Mouse (Mus musculus): Measurements from ENCODE around the gene Wwox. TPM values are rescaled to one million over a fixed set of nuclear protein-coding genes. Genes with fewer than 3 reads are reported as not detected.
A peak's percentile ranks its signal among the peaks of the same experiment; 100 is the strongest.

The Wwox gene
- polyA plus RNA-seq, 1 experiment from 2014 or later, result 13.8 TPM

GRCm38 (mm10) chr8:114568531-114569166, 129.2 kb downstream of the Wwox start:
- Histone ChIP-seq H3K4me3 (ENCODE audit: low read depth, low read length) (no peak overlapping the region), H3K9ac (replicated peaks; ENCODE audit: low read depth, low read length) (no peak overlapping the region), H3K4me1 (ENCODE audit: control insufficient read depth, insufficient read depth, low read length) (no peaks in the 10 kb centered on the region), H3K27ac (ENCODE audit: low read depth, low read length) (no peak overlapping the region), H3K9me3 (ENCODE audit: control insufficient read depth, low read length) (no peaks in the 10 kb centered on the region), H3K27me3 (ENCODE audit: control insufficient read depth, insufficient read depth, low read length) (no peaks in the 10 kb centered on the region), H3K4me2 (ENCODE audit: low read depth, low read length) (no peak overlapping the region), H3K36me3 (ENCODE audit: control insufficient read depth, insufficient read depth, low read length) (no peaks in the 10 kb centered on the region)
- 83% methylated on average over 16 of the region's 16 CpGs for WGBS
- no peak for ATAC-seq (ENCODE audit: low read depth)

GRCm38 (mm10) chr8:114573014-114573746, 133.7 kb downstream of the Wwox start:
- Histone ChIP-seq H3K27me3 (ENCODE audit: control insufficient read depth, insufficient read depth, low read length) (no peaks in the 10 kb centered on the region), H3K36me3 (ENCODE audit: control insufficient read depth, insufficient read depth, low read length) (no peaks in the 10 kb centered on the region), H3K27ac (ENCODE audit: low read depth, low read length) (no peak overlapping the region), H3K9me3 (ENCODE audit: control insufficient read depth, low read length) (no peaks in the 10 kb centered on the region), H3K4me2 (ENCODE audit: low read depth, low read length) (no peak overlapping the region), H3K9ac (replicated peaks; ENCODE audit: low read depth, low read length) (no peak overlapping the region), H3K4me3 (ENCODE audit: low read depth, low read length) (no peak overlapping the region), H3K4me1 (ENCODE audit: control insufficient read depth, insufficient read depth, low read length) (no peaks in the 10 kb centered on the region)
- 74% methylated on average over 4 of the region's 4 CpGs for WGBS
- ATAC-seq (ENCODE audit: low read depth), result no peak

GRCm38 (mm10) chr8:114573747-114574093, 134.3 kb downstream of the Wwox start:
- WGBS, result 77% methylated on average over 8 of the region's 8 CpGs
- Histone ChIP-seq H3K27me3 (ENCODE audit: control insufficient read depth, insufficient read depth, low read length) (no peaks in the 10 kb centered on the region), H3K4me1 (ENCODE audit: control insufficient read depth, insufficient read depth, low read length) (no peaks in the 10 kb centered on the region), H3K27ac (ENCODE audit: low read depth, low read length) (no peak overlapping the region), H3K9me3 (ENCODE audit: control insufficient read depth, low read length) (no peaks in the 10 kb centered on the region), H3K36me3 (ENCODE audit: control insufficient read depth, insufficient read depth, low read length) (no peaks in the 10 kb centered on the region), H3K4me2 (ENCODE audit: low read depth, low read length) (no peak overlapping the region), H3K9ac (replicated peaks; ENCODE audit: low read depth, low read length) (no peak overlapping the region), H3K4me3 (ENCODE audit: low read depth, low read length) (no peak overlapping the region)
- ATAC-seq (ENCODE audit: low read depth), result no peak

GRCm38 (mm10) chr8:114579292-114579691, 139.8 kb downstream of the Wwox start:
- 68% methylated on average over 10 of the region's 10 CpGs for WGBS
- H3K27me3 ChIP-seq (ENCODE audit: control insufficient read depth, insufficient read depth, low read length), result no peaks in the 10 kb centered on the region
- no peak for ATAC-seq (ENCODE audit: low read depth)
- H3K9me3 ChIP-seq (ENCODE audit: control insufficient read depth, low read length), result no peaks in the 10 kb centered on the region
- no peak overlapping the region for H3K4me3 ChIP-seq (ENCODE audit: low read depth, low read length)
- H3K27ac ChIP-seq (ENCODE audit: low read depth, low read length), result no peak overlapping the region
- no peaks in the 10 kb centered on the region for H3K4me1 ChIP-seq (ENCODE audit: control insufficient read depth, insufficient read depth, low read length)
- H3K9ac ChIP-seq (replicated peaks; ENCODE audit: low read depth, low read length), result no peak overlapping the region
- H3K36me3 ChIP-seq (ENCODE audit: control insufficient read depth, insufficient read depth, low read length), result no peaks in the 10 kb centered on the region
- no peak overlapping the region for H3K4me2 ChIP-seq (ENCODE audit: low read depth, low read length)

- Histone ChIP-seq H3K4me3 (ENCODE audit: low read depth, low read length) (no peak overlapping the region), H3K36me3 (ENCODE audit: control insufficient read depth, insufficient read depth, low read length) (no peaks in the 10 kb centered on the region), H3K27ac (ENCODE audit: low read depth, low read length) (no peak overlapping the region), H3K9me3 (ENCODE audit: control insufficient read depth, low read length) (no peaks in the 10 kb centered on the region), H3K4me1 (ENCODE audit: control insufficient read depth, insufficient read depth, low read length) (no peaks in the 10 kb centered on the region), H3K27me3 (ENCODE audit: control insufficient read depth, insufficient read depth, low read length) (no peaks in the 10 kb centered on the region), H3K4me2 (ENCODE audit: low read depth, low read length) (no peak overlapping the region), H3K9ac (replicated peaks; ENCODE audit: low read depth, low read length) (no peak overlapping the region)
- 57% methylated on average over 1 of the region's 1 CpGs for WGBS
- ATAC-seq (ENCODE audit: low read depth), result no peak
Observed at GRCm38 (mm10) chr8:114580684-114581083, 141.2 kb downstream of the Wwox start.

- Histone ChIP-seq H3K4me2 (ENCODE audit: low read depth, low read length) (no peak overlapping the region), H3K36me3 (ENCODE audit: control insufficient read depth, insufficient read depth, low read length) (no peaks in the 10 kb centered on the region), H3K4me3 (ENCODE audit: low read depth, low read length) (no peak overlapping the region), H3K27me3 (ENCODE audit: control insufficient read depth, insufficient read depth, low read length) (no peaks in the 10 kb centered on the region), H3K9me3 (ENCODE audit: control insufficient read depth, low read length) (no peaks in the 10 kb centered on the region), H3K27ac (ENCODE audit: low read depth, low read length) (no peak overlapping the region; the same call in 1 of the 2 replicates), H3K4me1 (ENCODE audit: control insufficient read depth, insufficient read depth, low read length) (peaks cover 29% of the 10 kb centered on the region), H3K9ac (replicated peaks; ENCODE audit: low read depth, low read length) (no peak overlapping the region)
- no peak for ATAC-seq (ENCODE audit: low read depth)
- 39% methylated on average over 12 of the region's 12 CpGs for WGBS
Observed at GRCm38 (mm10) chr8:114590336-114590867, 150.9 kb downstream of the Wwox start.

- H3K4me2 ChIP-seq (ENCODE audit: low read depth, low read length), result peak overlapping the region; percentile 36; the same call in 1 of the 2 replicates
- ATAC-seq (ENCODE audit: low read depth), result peak; percentile 77
- WGBS, result 12% methylated on average over 26 of the region's 26 CpGs
- no peak overlapping the region for H3K9ac ChIP-seq (replicated peaks; ENCODE audit: low read depth, low read length)
- H3K4me1 ChIP-seq (ENCODE audit: control insufficient read depth, insufficient read depth, low read length), result peaks cover 29% of the 10 kb centered on the region
- H3K36me3 ChIP-seq (ENCODE audit: control insufficient read depth, insufficient read depth, low read length), result no peaks in the 10 kb centered on the region
- H3K27ac ChIP-seq (ENCODE audit: low read depth, low read length), result peak overlapping the region; percentile 71
- H3K27me3 ChIP-seq (ENCODE audit: control insufficient read depth, insufficient read depth, low read length), result no peaks in the 10 kb centered on the region
- H3K9me3 ChIP-seq (ENCODE audit: control insufficient read depth, low read length), result no peaks in the 10 kb centered on the region
- no peak overlapping the region for H3K4me3 ChIP-seq (ENCODE audit: low read depth, low read length)
Observed at GRCm38 (mm10) chr8:114591296-114592280, 152.1 kb downstream of the Wwox start.

- H3K27me3 ChIP-seq (ENCODE audit: control insufficient read depth, insufficient read depth, low read length), result no peaks in the 10 kb centered on the region
- no peak for ATAC-seq (ENCODE audit: low read depth)
- no peak overlapping the region for H3K9ac ChIP-seq (replicated peaks; ENCODE audit: low read depth, low read length)
- no peaks in the 10 kb centered on the region for H3K9me3 ChIP-seq (ENCODE audit: control insufficient read depth, low read length)
- peak overlapping the region; percentile 7; the same call in 1 of the 2 replicates for H3K27ac ChIP-seq (ENCODE audit: low read depth, low read length)
- WGBS, result 18% methylated on average over 19 of the region's 19 CpGs
- no peak overlapping the region; the same call in 1 of the 2 replicates for H3K4me2 ChIP-seq (ENCODE audit: low read depth, low read length)
- H3K4me1 ChIP-seq (ENCODE audit: control insufficient read depth, insufficient read depth, low read length), result peaks cover 29% of the 10 kb centered on the region
- H3K36me3 ChIP-seq (ENCODE audit: control insufficient read depth, insufficient read depth, low read length), result no peaks in the 10 kb centered on the region
- no peak overlapping the region for H3K4me3 ChIP-seq (ENCODE audit: low read depth, low read length)
Observed at GRCm38 (mm10) chr8:114593424-114594157, 154.1 kb downstream of the Wwox start.

Measured in neural tube, embryonic 14.5 days (tissue).